23 mouse cellular contexts compared by ENCODE assay signal in genomic region chr9:102088598-102088997, GRCm38 (mm10).
"Had no signal": no experiment of that assay in that cellular context is flagged by ENCODE, and none has a peak within 500 bp of the region (broad histone marks: within the 10 kb centered on the region; RNA-seq: fewer than 3 reads in every experiment).

No protein-coding gene starts in this region.

- H3K27ac ChIP-seq: liver, embryonic 13.5 days; liver, embryonic 15.5 days; macrophage; midbrain, embryonic 10.5 days; midbrain, embryonic 12.5 days; neural tube, embryonic 15.5 days; stomach, embryonic 15.5 days; stomach, postnatal 0 days had no signal

- H3K4me3 ChIP-seq: liver, embryonic 13.5 days; liver, embryonic 15.5 days; midbrain, embryonic 10.5 days; midbrain, embryonic 12.5 days; myocyte; neural tube, embryonic 13.5 days; neural tube, embryonic 15.5 days; stomach, embryonic 15.5 days had no signal

- H3K27me3 ChIP-seq: liver, embryonic 13.5 days; liver, embryonic 15.5 days; neural tube, embryonic 15.5 days; stomach, embryonic 15.5 days had no signal

- H3K9ac ChIP-seq: liver, embryonic 13.5 days; liver, embryonic 15.5 days; liver, postnatal 0 days; midbrain, embryonic 12.5 days; neural tube, embryonic 13.5 days; neural tube, embryonic 15.5 days; stomach, embryonic 15.5 days had no signal

- H3K4me1 ChIP-seq: liver, embryonic 13.5 days; liver, embryonic 15.5 days; midbrain, embryonic 10.5 days; stomach, embryonic 15.5 days had no signal

- DNase-seq: liver, embryonic 13.5 days; liver, postnatal 0 days; lung, adult 2 months; lung, postnatal 10 days; lung, postnatal 36 days; midbrain, embryonic 14.5 days; retina, postnatal 1 day; right cerebral cortex, adult 18-20 months; right cerebral cortex, postnatal 25 days; thymus, adult 2 months; thymus, postnatal 25 days; thymus, postnatal 4 days had no signal

- H3K9me3 ChIP-seq: liver, embryonic 13.5 days; liver, embryonic 15.5 days; midbrain, embryonic 10.5 days; midbrain, embryonic 12.5 days; neural tube, embryonic 13.5 days; neural tube, embryonic 15.5 days; stomach, embryonic 15.5 days had no signal

- H3K36me3 ChIP-seq: liver, embryonic 13.5 days; liver, embryonic 15.5 days; midbrain, embryonic 10.5 days; midbrain, embryonic 12.5 days; neural tube, embryonic 13.5 days; neural tube, embryonic 15.5 days; stomach, embryonic 15.5 days had no signal

- ATAC-seq: liver, postnatal 0 days; midbrain, embryonic 16.5 days had no signal

- H3K4me2 ChIP-seq: liver, embryonic 11.5 days; liver, embryonic 13.5 days; liver, embryonic 15.5 days; midbrain, embryonic 12.5 days; neural tube, embryonic 13.5 days; neural tube, embryonic 15.5 days; stomach, embryonic 15.5 days had no signal
